Mouse (Mus musculus) myocyte (in vitro differentiated cells): ENCODE results near the gene Kcnd3. TPM values are rescaled to one million over a fixed set of nuclear protein-coding genes. Genes with fewer than 3 reads are reported as not detected.

Source experiments
- H3K27me3 ChIP-seq: one replicate; pipeline ENCODE4 v1.6.1; 2011; ENCODE audit not compliant: control insufficient read depth, insufficient read depth, insufficient read length
- H3K36me3 ChIP-seq: one replicate; pipeline ENCODE4 v1.6.1; 2011; ENCODE audit not compliant: control insufficient read depth, insufficient read depth
- H3K4me2 ChIP-seq: one replicate; pipeline ENCODE4 v1.6.1; 2011; ENCODE audit warnings: low read depth, control low read depth
- H3K4me3 ChIP-seq: one replicate; pipeline ENCODE4 v1.5.1; 2011; ENCODE audit warnings: mild to moderate bottlenecking, control low read depth, moderate library complexity
- H3K79me2 ChIP-seq: one replicate; pipeline ENCODE4 v1.6.1; 2011; ENCODE audit not compliant: control insufficient read depth, insufficient read depth
- H3ac ChIP-seq: one replicate; pipeline ENCODE4 v1.6.1; 2011; ENCODE audit not compliant: control insufficient read depth, insufficient read length
- CEBPB ChIP-seq: IDR thresholded peaks from 2 replicates; pipeline ENCODE4 v1.6.1; 2011; ENCODE audit warnings: mild to moderate bottlenecking, moderate library complexity; ENCODE audit not compliant: poor library complexity, insufficient read depth, severe bottlenecking
- E2F4 ChIP-seq: IDR thresholded peaks from one replicate; pipeline ENCODE4 v1.6.1; 2011; ENCODE audit warnings: mild to moderate bottlenecking, control low read depth, moderate library complexity; ENCODE audit not compliant: insufficient read depth
- MAX ChIP-seq: IDR thresholded peaks from one replicate; pipeline ENCODE4 v1.6.1; 2011; ENCODE audit warnings: low read depth, mild to moderate bottlenecking, control low read depth
- MYOD1 ChIP-seq, 3 experiments: IDR thresholded peaks; one replicate each; pipeline ENCODE4 v1.6.1; 2011; ENCODE audit warnings: control low read depth in 2 of 3, low read depth in 2 of 3, mild to moderate bottlenecking in 2 of 3, moderate library complexity in 1 of 3; ENCODE audit not compliant: insufficient read length in 2 of 3, control insufficient read depth in 1 of 3
- MYOG ChIP-seq, 3 experiments: IDR thresholded peaks; one replicate each; pipeline ENCODE4 v1.6.1; 2011; ENCODE audit warnings: control low read depth in 2 of 3, low read depth in 2 of 3, mild to moderate bottlenecking in 2 of 3; ENCODE audit not compliant: insufficient read length in 2 of 3, control insufficient read depth in 1 of 3, insufficient read depth in 1 of 3
- POLR2A ChIP-seq: IDR thresholded peaks from one replicate; pipeline ENCODE4 v1.6.1; 2011; ENCODE audit warnings: low read depth, mild to moderate bottlenecking, control low read depth, moderate library complexity; ENCODE audit not compliant: insufficient read length
- POLR2AphosphoS2 ChIP-seq: IDR thresholded peaks from one replicate; pipeline ENCODE4 v1.6.1; 2011; ENCODE audit warnings: low read depth, control low read depth; ENCODE audit not compliant: insufficient read length
- REST ChIP-seq: IDR thresholded peaks from one replicate; pipeline ENCODE4 v1.6.1; 2011; ENCODE audit warnings: mild to moderate bottlenecking, control low read depth, moderate library complexity; ENCODE audit not compliant: insufficient read depth, insufficient read length
- SRF ChIP-seq: IDR thresholded peaks from one replicate; pipeline ENCODE4 v1.6.1; 2011; ENCODE audit warnings: low read depth; ENCODE audit not compliant: control insufficient read depth, insufficient read length
- TCF12 ChIP-seq: IDR thresholded peaks from one replicate; pipeline ENCODE4 v1.6.1; 2011; ENCODE audit warnings: mild to moderate bottlenecking, control low read depth; ENCODE audit not compliant: poor library complexity, insufficient read depth, severe bottlenecking
- TCF3 ChIP-seq: IDR thresholded peaks from one replicate; pipeline ENCODE4 v1.6.1; 2011; ENCODE audit warnings: low read depth, control low read depth; ENCODE audit not compliant: insufficient read length
- USF1 ChIP-seq: IDR thresholded peaks from one replicate; pipeline ENCODE4 v1.6.1; 2011; ENCODE audit warnings: low read depth, mild to moderate bottlenecking, control low read depth, moderate library complexity
- polyA plus RNA-seq: library from polyadenylated mRNA; unstranded; fragments of >200 nt; fragmentation: generic; extraction: Trizol; gene quantifications from one replicate; pipeline ENCODE4 v1.2.1, GENCODE M21; 2012; ENCODE audit warnings: missing spikeins

Gene Kcnd3
- polyA plus RNA-seq, 1 experiment, result not detected

- Histone ChIP-seq H3K27me3 (no peaks in the 10 kb centered on the region), H3K36me3 (no peaks in the 10 kb centered on the region), H3K79me2 (no peaks in the 10 kb centered on the region), H3K4me3 (no peak overlapping the region), H3ac (no peak overlapping the region), H3K4me2 (no peak overlapping the region)
- TF ChIP-seq MYOD1 (IDR thresholded peaks at IDR 0.05; ENCODE audit: control insufficient read depth in 1 of 3, insufficient read length in 2 of 3, low read depth in 2 of 3) (no peak), POLR2A (no peak), E2F4 (no peak), USF1 (no peak), MAX (no peak)
Observed at GRCm38 (mm10) chr3:105412681-105413080, 39.4 kb upstream of the Kcnd3 start.

DNA sequence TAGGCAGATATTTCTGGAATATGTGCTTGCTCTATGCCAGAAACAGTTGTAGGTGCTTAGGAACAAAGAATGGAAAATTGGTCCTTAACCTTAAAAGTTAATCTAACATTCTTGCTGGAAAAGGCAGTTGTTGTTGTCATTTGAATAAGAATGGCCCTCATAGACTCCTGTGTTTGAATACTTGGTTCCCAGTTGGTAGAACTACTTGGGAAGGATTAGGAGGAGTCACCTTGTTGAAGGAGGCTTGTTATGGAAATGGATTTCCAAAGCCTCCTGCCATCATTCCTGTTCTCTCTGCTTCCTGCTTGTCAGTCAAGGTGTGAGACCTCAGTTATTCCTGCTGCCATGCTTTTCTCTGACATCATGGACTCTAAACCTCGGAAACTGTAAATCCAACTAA, 33.7 kb upstream of the Kcnd3 start:
- no peak overlapping the region for H3K4me2 ChIP-seq
- H3K79me2 ChIP-seq, result no peaks in the 10 kb centered on the region
- no peaks in the 10 kb centered on the region for H3K36me3 ChIP-seq
- TF ChIP-seq MYOD1 (IDR thresholded peaks at IDR 0.05; ENCODE audit: control insufficient read depth in 1 of 3, insufficient read length in 2 of 3, low read depth in 2 of 3) (no peak), CEBPB (no peak), POLR2AphosphoS2 (no peak)
- no peak overlapping the region for H3ac ChIP-seq
- no peak overlapping the region for H3K4me3 ChIP-seq
- no peaks in the 10 kb centered on the region for H3K27me3 ChIP-seq

DNA sequence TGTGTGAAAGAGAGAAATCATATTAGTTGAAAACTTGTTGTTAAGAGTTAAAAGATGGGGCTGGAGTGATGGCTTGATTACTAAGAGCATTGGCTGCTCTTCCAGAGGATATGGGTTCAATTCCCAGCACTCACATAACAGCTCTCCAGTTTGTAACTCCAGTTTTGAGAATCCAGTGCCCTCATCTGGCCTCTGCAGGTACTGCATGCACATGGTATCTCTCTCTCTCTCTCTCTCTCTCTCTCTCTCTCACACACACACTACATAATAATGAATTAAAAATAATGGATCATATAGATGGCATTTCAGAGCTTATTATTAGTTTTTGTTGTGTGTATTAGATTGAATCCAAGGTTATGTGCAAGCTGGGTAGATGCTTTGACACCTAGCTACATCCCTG, 29.7 kb upstream of the Kcnd3 start:
- Histone ChIP-seq H3K27me3 (no peaks in the 10 kb centered on the region), H3K4me3 (no peak overlapping the region), H3ac (no peak overlapping the region), H3K4me2 (no peak overlapping the region), H3K79me2 (no peaks in the 10 kb centered on the region), H3K36me3 (no peaks in the 10 kb centered on the region)
- TF ChIP-seq POLR2A (no peak), CEBPB (no peak), USF1 (no peak), MYOG (IDR thresholded peaks at IDR 0.05; ENCODE audit: control insufficient read depth in 1 of 3, insufficient read depth in 1 of 3, insufficient read length in 2 of 3, low read depth in 2 of 3) (no peak), TCF12 (no peak), REST (no peak)

- H3K36me3 ChIP-seq, result no peaks in the 10 kb centered on the region
- no peak overlapping the region for H3K4me3 ChIP-seq
- H3K4me2 ChIP-seq, result no peak overlapping the region
- no peak overlapping the region for H3ac ChIP-seq
- TF ChIP-seq TCF12, result no peak
- TF ChIP-seq CEBPB, result no peak
- TF ChIP-seq REST, result no peak
- no peak for TF ChIP-seq USF1
- no peak for TF ChIP-seq MYOD1 (IDR thresholded peaks at IDR 0.05; ENCODE audit: control insufficient read depth in 1 of 3, insufficient read length in 2 of 3, low read depth in 2 of 3)
- TF ChIP-seq TCF3, result no peak
- no peaks in the 10 kb centered on the region for H3K79me2 ChIP-seq
- H3K27me3 ChIP-seq, result no peaks in the 10 kb centered on the region
Observed at GRCm38 (mm10) chr3:105423427-105423826, 28.7 kb upstream of the Kcnd3 start.

GRCm38 (mm10) chr3:105428586-105428985, 23.5 kb upstream of the Kcnd3 start:
- Histone ChIP-seq H3K27me3 (no peaks in the 10 kb centered on the region), H3K36me3 (no peaks in the 10 kb centered on the region), H3K4me3 (no peak overlapping the region), H3ac (no peak overlapping the region), H3K4me2 (no peak overlapping the region), H3K79me2 (no peaks in the 10 kb centered on the region)
- TF ChIP-seq POLR2A (no peak), E2F4 (no peak), TCF3 (no peak), MYOG (IDR thresholded peaks at IDR 0.05; ENCODE audit: control insufficient read depth in 1 of 3, insufficient read depth in 1 of 3, insufficient read length in 2 of 3, low read depth in 2 of 3) (no peak), TCF12 (no peak), USF1 (no peak), REST (no peak), CEBPB (no peak), MYOD1 (IDR thresholded peaks at IDR 0.05; ENCODE audit: control insufficient read depth in 1 of 3, insufficient read length in 2 of 3, low read depth in 2 of 3) (no peak), POLR2AphosphoS2 (no peak), SRF (no peak), MAX (no peak)

GRCm38 (mm10) chr3:105436383-105436782, 15.7 kb upstream of the Kcnd3 start:
- Histone ChIP-seq H3K36me3 (no peaks in the 10 kb centered on the region), H3K4me3 (no peak overlapping the region), H3K27me3 (no peaks in the 10 kb centered on the region), H3K79me2 (no peaks in the 10 kb centered on the region), H3ac (no peak overlapping the region), H3K4me2 (no peak overlapping the region)
- TF ChIP-seq MAX (no peak), POLR2AphosphoS2 (no peak), TCF3 (no peak), MYOD1 (IDR thresholded peaks at IDR 0.05; ENCODE audit: control insufficient read depth in 1 of 3, insufficient read length in 2 of 3, low read depth in 2 of 3) (no peak), USF1 (no peak), REST (no peak), CEBPB (no peak), MYOG (IDR thresholded peaks at IDR 0.05; ENCODE audit: control insufficient read depth in 1 of 3, insufficient read depth in 1 of 3, insufficient read length in 2 of 3, low read depth in 2 of 3) (no peak), E2F4 (no peak), SRF (no peak), TCF12 (no peak), POLR2A (no peak)
